ENCODE assay signal across 19 mouse cellular contexts in genomic region chr4:22803665-22804064, GRCm38 (mm10).
"Had no signal": no experiment of that assay in that cellular context is flagged by ENCODE, and none has a peak within 500 bp of the region (broad histone marks: within the 10 kb centered on the region; RNA-seq: fewer than 3 reads in every experiment).

No protein-coding gene starts in this region.

- H3K4me1 ChIP-seq: limb, embryonic 12.5 days; liver, embryonic 13.5 days; lung, embryonic 15.5 days; megakaryocyte, embryonic 14.5 days had no signal

- H3K27me3 ChIP-seq: limb, embryonic 12.5 days; liver, embryonic 13.5 days; lung, embryonic 15.5 days; megakaryocyte, embryonic 14.5 days had no signal

- H3K9me3 ChIP-seq: limb, embryonic 12.5 days; liver, embryonic 13.5 days; lung, embryonic 15.5 days; megakaryocyte, embryonic 14.5 days had no signal

- H3K4me3 ChIP-seq: limb, embryonic 12.5 days; liver, embryonic 13.5 days; lung, embryonic 15.5 days; megakaryocyte, embryonic 14.5 days; myocyte had no signal

- ATAC-seq: liver, postnatal 0 days had no signal

- DNase-seq: kidney, adult 9 months; kidney, postnatal 36 days; layer of hippocampus, adult 9-11 months; layer of hippocampus, postnatal 36 days; liver; liver, embryonic 13.5 days; liver, postnatal 0 days; lung, postnatal 14 days; retina, postnatal 1 day; right cerebral cortex, postnatal 4 days; spleen, adult 18-20 months; thymus, adult 18-20 months; thymus, postnatal 14 days had no signal

- H3K9ac ChIP-seq: limb, embryonic 12.5 days; liver, embryonic 13.5 days; liver, postnatal 0 days; lung, embryonic 15.5 days had no signal

- H3K27ac ChIP-seq: kidney, postnatal 0 days; limb, embryonic 12.5 days; liver, embryonic 13.5 days; lung, embryonic 15.5 days; macrophage had no signal

- H3K36me3 ChIP-seq: limb, embryonic 12.5 days; liver, embryonic 13.5 days; lung, embryonic 15.5 days had no signal

- H3K4me2 ChIP-seq: limb, embryonic 12.5 days; liver, embryonic 13.5 days; lung, embryonic 15.5 days had no signal
